Mouse (Mus musculus) layer of hippocampus, postnatal 14 days (tissue): ENCODE measurements around the gene Rbms2. TPM values are rescaled to one million over a fixed set of nuclear protein-coding genes. Genes with fewer than 3 reads are reported as not detected.
A peak's percentile ranks its signal among the peaks of the same experiment; 100 is the strongest.

Source experiments
- DNase-seq, 2 experiments: peaks; one replicate each; pipeline ENCODE4 v3.0.0; 2021 to 2022; ENCODE audit warnings: low spot score in 2 of 2, mixed read lengths in 1 of 2
- total RNA-seq, 2 experiments: library from RNA; stranded (reverse); gene quantifications; 2 replicates each; pipeline ENCODE4 v1.2.3; 2021

The Rbms2 gene
- total RNA-seq, 2 experiments from 2014 or later: 13.4 to 14.6 TPM

DNA sequence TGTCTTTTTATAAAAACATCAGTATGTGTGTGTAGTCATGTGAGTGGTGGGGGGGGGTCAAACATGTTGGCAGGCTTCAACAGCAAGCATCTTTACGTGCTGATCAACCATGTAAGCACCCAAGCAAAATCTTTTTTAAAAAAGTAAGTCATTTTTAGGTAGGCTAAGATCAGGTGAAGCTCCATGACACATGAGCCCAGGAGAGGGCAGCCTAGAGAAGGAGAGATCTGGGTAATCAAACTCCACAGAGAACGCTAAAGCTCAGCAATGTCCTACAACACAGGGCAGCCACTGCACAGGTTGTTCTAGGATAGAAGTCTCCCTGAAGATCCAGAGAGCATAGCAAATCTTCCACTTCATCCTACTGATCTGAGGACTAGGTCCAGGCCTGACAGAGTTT is 37.9 kb downstream of the Rbms2 start:
- DNase-seq: no peak

DNA sequence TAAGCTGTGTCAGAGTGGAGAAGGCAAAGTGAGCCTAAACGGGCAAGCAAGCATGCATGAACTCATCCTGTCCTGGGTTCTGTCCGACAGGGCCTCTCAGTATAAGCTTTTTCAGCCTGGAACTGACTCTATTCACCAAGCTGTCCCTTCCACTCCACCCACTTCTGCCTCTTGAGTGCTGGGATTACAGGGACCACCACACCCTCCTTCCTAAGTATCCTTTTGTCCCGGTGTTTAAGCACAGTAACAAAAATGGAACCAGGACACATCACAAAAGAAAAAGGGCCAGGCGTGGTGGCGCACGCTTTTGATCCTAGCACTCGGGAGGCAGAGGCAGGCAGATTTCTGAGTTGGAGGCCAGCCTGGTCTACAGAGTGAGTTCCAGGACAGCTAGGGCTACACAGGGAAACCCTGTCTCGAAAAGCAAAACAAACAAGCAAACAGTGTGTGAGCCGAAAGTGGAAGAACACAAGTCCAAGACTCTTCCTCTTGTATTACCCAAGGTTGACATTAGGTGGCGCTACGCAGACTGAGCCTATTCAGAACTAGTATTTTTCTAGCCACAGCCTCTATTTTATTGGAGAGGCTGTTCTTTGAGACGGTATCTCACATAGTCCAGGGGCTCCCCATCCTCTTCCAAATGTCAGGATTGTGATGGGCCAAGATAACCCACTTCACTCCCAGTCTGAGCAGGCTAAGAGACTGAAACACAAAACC is 39.7 kb downstream of the Rbms2 start:
- peak in 1 of 2 experiments; percentile 47 for DNase-seq

DNA sequence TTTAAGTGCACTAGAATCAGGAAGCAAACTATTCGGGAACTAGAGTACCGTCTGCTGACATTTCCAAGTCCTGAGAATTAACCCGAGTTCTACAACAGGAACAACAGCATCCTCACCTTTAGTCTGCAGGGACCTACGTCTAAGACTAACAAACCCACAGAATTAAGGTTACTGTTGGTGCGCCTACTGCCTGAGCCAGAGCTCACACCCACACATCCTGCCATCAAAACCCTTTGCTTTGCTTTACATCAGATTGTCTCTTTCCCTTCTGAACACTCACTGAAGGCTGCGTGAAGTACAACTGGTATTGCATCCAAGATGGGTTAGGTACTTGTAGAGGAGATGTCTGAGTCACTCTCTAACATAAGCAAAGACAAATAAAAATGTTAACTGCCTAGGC is 44.7 kb downstream of the Rbms2 start:
- DNase-seq: no peak

DNA sequence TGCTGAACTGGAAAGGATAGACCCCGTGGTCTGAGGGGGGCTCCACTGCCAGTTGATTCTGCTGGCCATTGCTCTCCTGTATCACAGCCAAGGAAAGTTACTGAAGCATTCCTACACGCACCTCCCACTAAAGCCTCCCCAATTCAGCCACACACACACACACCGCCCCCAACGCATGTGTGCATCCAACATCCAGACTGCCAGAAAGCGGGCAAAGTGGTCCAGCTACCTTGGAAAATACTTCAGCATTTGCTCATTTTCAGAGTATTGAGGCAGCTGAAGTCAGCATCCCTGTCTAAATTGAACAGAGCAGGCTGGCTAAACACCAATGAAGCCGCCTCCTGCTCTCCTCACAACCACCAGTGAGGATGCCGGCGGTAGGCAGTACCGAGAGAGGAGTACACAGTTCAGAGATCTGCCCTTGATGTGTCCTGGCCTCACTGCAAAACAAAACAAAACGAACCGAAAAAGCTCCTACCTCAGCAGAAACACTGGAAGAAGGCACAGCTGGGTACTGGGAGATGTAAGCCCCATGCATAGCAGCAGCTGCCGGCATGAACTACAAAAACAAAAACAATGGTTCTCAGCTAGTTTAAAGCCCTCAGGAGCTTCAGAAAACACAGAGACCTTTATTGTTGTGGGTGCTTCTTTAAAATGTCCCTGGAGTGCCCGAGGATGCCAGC is 46.3 kb downstream of the Rbms2 start:
- peak; percentile 17 to 39 for DNase-seq

DNA sequence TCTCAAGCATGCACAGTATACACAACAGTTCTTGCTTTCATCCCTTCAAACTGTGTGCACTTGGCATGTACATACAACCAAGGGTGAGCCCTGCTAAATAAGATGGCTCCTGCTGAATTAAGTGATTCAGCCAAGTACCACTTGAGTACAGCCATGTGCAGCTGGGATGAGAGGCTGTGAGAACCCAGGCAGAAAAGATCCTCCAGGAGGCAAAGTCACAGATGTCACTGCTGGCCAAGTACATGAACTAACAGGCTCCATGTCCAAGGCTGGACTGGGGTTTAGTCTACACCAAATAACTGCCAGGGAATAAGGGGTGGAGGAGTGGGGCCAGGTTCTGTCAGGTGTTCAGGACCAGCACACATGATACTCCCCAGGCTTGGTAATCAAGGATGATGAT is 48.3 kb downstream of the Rbms2 start:
- DNase-seq: no peak

DNA sequence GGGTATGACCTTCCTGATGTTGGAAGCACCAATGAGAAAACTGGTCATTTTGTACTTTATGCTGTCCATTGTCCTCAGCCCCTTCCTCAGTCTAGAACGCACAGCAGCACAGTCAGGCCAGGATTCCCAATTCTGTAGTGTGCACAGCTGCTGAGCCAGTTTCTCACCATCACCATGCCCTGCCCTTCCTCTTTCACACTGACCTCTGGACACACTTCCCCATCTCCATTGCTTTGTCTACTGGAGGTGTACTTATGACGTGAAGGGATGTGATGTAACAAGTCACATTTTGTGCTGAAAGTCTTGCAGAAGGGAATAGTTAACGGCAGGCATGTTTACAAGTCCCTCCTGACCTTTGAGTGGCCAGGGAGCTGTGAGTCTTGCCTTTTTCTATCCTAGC is 48.8 kb downstream of the Rbms2 start:
- DNase-seq: no peak

DNA sequence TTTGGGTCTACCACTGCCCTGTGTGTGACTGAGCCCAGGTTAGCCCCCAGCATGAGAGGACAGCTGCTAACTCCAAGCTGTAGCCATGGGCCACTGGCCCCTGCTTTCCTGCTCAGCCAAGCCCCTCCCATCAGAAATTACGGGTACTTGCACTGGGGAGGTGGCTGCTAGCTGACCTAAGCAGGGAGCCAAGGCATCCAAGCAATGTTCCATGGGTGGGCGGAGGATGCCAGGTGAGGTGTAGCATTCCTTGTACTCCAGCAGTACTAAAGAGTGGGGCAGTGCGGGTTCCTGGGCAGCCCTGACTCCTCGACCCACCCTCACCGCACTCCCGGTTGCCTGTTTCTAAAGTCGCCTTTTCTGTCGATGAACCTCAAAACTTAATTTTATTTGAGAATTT is 52.0 kb downstream of the Rbms2 start:
- no peak for DNase-seq

DNA sequence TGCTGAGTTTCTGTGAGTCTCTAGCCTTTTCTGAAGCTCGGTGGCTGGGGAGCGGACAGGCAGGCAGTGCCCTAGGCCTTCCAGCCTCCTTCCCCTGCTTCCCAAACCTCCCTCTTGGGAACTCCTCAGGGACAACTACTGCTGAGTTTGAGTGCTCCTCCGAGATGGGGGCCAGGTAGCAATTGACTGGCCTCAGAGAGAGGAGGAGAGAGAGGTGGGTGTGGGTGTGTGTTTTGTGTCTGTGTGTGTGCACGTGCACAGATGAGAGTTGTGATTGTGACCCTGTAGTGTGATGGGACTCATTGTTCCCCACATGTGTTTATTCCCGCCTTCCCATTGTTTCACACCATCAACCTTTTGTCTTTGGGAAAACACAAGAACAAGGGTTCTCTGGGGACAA is 52.6 kb downstream of the Rbms2 start:
- DNase-seq: no peak

DNA sequence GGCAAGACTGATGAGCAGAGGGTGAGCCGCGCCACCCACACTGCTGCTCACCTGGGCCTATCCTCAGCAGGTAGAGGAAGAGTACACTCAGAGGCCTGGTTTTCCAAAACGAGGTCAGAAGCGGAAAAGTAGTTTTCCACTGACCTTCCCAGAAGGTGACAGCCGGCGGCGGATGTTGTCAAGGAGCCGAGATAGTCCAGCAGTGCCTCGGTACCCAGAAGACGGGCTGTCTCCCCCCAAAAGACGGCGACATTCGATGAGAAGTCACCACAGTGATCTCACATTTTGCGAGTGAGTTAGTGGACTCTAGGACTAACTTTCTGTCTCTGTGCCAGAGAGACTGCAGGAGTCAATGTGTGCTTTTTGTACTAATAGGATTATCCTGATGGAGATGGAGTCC is 54.1 kb downstream of the Rbms2 start:
- DNase-seq: no peak

DNA sequence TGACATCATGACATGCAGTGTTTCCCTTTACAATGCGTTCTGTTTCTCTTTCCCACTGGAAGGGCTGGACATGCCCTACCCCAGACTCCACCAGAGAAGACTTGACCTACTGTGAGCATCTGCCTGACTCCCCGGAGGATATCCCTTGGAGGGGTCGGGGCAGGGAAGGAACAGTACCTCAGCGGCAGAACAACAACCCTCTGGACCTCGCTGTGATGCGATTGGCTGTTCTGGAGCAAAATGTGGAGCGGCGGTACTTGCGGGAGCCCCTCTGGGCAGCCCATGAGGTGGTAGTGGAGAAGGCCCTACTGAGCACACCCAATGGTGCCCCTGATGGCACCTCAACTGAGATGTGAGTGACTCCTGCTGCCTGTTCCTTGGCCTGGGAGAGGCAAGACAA is 55.3 kb downstream of the Rbms2 start:
- DNase-seq: no peak

DNA sequence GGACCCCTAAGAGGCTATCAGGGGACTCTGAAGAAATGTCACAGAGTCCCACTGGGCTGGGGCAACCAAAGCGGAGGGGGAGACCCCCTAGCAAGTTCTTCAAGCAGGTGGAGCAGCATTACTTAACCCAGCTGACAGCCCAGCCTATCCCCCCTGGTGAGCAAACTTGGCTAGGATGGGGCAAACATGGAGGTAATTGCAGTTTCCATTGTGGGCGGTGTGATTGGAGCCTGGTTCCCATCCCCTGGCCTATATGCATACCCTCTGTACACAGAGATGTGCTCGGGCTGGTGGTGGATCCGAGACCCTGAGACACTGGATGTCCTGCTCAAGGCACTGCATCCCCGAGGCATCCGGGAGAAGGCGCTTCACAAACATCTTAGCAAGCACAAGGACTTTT is 56.3 kb downstream of the Rbms2 start:
- DNase-seq: no peak

DNA sequence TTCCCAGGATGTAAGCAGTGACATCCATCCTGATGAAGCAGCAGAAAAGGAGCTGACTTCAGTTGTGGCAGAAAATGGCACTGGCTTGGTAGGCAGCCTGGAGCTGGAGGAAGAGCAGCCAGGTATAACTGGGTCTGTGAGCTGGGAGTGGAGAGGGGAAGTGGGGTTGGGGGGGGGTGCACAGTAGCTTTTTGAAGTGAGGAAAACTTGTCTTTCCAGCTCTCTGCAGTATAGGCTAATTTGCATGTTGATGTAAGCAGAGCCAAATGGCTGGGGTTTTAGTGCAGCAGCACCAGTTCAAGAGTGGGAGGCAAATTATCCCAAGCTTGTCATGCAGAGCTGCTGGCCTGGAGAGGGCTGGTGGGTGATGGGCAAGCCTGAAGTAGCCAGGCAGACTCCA is 68.9 kb downstream of the Rbms2 start:
- no peak for DNase-seq

DNA sequence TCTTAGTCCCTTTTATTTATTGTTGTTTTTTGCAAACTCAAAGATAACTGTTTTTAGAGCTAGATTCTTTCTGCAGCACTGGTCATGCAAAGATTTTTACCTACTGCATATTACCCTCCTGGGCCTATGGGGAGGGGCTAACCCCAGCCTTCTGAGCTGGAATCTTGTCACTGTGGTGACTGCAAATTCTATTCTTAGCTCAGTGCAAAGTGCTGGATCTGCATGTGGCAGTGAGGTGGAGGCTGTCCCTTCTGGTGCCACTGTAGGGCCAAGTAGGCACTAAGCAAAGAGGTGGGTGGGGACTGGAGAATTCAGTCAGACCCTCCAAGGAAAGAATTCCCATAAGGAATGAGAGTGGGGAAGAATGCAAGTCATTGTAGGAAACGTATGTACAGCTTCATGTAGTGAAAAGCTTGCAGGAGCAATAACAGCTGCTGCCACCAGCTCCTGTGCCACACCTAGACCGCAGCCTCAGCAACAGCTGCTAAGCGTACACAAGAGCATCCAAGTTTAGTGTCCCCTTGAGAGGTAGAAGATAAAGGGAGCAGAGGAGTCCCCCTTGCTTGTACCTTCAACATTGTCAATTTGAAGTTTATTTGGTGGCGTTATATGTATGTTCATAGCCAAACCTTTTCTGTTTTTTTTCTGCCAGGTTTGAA is 69.9 kb downstream of the Rbms2 start:
- no peak for DNase-seq

DNA sequence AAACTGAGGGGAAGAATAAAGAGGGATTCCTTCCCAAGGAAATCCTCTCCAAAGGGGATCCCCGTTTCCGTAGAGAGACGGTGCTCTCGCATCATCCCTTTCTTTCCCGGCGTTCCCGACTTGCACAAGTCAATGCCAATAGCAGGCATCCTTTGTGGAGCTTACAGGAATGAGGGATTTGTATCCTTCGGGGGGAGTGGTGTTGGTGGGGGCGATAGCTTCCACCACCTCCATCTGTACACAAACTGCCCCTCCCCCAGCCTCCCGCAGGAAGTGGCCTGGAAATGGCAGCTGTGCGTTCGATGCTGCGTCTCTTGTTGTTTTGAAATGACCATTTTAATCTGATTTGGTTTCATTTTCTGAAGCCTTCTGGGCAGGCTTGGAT is 82.5 kb downstream of the Rbms2 start:
- peak; percentile 50 to 58 for DNase-seq

DNA sequence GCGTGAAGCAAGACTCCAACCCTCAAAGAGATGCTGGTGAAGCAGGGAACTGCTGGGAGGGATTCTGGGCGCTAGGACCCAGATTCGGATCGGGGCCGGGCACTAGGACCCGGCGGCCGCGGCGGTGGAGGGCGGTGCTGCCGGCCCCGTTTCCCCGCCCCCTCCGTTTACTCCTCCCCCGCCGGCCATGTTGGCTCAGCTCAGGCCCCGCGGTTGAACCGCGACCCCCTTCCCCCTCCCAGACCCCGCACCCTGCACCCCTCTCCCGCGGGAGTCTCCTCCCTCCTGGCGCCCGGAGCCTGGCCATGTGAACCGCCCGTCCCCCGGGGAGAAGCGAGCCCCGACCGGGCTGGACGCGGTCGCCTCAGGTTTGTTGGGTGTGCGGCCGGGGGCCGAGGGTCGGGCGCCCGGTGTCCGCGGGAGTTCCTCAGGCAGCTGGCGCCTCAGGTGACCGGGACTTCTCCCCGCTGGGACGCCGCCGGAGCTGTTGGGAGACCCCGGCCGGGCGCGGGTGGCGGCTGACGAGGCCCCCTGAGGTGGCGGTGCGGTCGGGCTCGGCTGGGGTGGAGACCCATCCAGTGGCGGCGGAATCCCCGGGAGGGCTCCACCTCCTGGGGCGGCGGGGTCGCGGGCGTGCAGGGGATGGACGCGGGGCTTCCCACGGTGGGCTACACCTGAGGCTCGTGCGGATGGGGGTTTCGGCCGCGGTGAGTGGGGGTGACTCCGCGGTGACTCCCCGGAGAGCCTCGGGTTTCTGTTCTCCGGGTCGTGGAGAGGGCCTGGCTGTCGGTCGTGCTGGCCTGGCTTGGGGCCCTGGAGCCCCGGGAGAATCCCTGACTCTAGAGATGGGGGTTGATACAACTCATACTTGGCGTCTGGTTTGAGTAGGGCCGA is 83.2 kb downstream of the Rbms2 start:
- DNase-seq: peak; percentile 70 to 84

DNA sequence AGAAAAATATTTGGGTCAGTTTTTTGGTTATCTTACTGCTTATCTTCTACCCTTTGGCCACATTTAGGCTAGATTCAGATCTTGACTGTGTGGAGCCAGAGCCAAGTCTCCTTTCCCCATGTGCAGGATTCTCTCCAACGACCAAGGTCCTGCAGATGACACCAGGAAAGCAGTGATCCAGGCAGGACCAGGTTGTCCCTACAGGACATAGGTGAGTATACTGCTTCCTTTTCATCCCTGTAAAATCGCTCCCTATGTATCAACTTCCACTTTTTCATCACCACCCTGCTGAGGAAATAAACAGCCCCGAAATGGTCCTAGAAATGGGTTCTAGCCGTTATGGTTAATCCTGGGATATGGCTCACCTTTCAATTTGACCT is 83.8 kb downstream of the Rbms2 start:
- no peak for DNase-seq

DNA sequence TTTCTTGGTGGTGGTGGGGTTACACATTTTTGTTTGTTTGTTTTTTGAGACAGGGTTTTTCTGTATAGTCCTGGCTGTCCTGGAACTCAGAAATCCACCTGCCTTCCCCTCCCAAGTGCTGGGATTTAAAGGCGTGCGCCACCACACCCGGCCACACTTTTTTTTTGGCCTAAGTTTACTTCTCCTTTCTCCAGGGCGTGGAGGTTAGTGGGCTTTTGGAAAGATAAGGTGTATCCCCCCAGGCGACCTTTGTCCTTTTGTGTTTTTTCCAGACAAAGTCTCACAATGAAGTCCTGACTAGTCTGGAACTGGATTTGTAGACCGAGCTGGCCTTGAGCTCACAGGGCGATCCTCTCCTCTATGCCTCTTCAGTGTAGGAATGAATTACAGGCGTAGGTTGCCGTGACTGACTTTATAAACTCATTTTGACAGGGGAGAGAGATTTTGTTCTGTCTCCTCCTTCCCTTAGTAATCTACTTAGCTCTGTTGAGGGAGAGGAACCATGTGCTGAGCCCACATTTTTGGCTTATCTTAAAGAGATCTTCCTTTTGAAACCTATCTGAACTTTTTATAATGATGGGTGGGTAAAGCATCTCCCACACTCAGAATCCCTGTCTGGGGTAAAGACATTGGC is 85.0 kb downstream of the Rbms2 start:
- no peak for DNase-seq

DNA sequence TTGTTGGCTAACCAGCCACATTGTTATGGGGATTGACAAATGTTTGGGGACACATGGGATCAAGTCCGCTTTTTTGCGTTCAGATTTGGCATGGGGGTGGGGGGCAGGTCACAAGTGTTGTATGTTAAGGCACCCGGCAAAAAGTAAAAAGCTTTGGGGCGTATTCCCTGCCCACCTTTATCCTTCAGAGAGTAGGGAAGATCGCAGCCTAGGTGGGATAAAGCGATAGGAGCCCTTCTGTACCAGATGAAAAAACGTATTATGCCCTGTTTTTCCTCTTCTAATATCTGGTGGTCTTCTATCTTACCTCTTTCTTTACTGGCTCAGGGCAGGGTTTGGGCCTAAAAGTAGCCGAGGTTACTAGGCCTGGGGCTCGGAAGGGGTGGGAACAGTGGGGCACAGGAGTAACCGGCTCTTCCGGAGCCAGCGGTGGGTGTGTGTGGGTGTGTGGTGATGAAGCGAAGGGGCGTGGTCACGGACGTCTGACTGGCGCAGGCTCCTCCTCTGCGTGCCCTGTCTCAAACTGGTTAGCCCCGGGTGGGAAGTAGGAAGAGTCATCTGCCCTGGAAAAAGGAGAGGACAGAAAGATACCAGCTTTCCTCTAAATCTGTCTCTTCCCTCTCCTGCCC is 85.6 kb downstream of the Rbms2 start:
- peak; percentile 21 to 63 for DNase-seq

DNA sequence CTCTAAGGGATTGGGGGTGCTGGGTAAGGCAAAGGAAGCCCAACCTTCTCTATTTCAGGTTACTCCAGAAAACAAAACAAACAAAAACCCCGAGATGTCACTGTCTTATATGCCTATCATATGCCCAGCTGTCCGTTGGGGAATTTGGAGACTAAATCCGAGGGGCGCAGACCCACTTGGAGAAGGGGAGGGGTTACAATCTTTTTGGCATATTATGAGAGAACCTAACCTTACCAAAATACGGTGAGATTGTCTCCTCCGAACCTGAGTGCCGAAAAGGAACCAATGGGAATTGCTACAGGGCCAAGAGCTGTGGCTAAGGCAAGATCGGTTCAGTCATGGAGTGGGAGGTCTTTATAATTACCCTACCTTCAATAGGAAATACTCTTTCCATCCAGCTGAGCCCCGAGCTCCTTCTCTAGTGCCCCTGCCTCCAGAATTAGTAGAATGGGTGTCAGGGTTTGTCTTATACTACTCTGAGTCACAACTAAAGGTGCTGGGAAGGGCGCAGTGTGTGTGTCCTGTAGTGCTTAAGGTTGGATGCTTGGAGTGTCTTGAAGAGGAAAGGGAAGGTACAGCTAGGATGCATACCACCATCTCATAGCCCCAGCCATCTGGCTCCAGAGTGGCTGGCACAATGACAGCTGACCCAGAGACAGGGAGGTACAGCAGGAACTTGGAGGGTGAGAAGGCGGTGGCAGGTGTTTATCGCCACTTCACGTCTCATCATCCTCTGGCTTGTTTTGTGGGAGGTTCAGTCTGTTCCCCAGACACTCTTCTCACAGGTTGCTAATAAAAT is 86.4 kb downstream of the Rbms2 start:
- DNase-seq: no peak
